12 mouse cellular contexts compared by ENCODE assay signal in the genomic region with DNA sequence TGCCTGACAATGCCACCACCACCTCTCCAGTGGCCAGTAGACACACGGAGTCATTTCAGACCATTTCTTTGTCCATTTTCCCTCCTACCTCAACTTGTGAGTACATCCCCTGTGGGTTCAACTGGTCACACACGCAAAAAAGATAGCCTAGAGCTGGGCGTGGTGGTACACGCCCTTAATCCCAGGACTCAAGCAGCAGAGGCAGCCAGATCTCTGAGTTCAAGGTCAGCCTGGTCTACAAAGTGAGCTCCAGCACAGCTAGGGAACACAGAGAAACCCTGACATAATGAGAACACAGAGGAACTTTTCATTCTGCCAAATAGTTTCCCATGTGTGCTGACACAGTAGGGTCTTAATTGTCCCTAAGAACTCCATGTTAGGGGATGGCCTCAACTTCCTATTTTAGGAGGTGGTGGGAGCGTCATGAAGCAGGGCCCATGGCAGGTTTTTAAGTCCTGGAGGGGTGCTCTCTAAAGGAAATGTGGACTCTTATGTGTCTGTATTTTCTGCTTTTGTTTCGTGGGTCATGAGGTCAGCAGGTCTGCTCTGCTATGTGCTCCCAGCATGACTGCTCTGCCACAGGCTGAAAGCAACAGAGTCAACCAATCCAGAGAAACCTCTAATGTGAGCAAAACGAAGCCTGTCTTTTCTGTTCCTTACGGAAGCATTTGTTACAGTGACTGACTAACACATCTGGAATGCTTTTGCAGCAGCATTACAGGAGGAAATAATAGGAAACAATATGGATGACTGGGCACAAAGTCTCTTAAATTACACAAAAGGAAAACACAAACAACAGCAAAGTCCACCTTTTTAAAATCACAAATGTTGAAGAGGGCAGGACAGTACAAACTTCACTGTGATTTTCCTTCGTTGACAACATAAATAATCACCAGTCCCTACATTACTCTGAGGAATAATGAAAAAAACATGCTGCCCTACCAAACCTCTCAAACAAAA.
A peak's percentile ranks its signal among the peaks of the same experiment; 100 is the strongest.
DNase-seq lines count a peak whose midpoint lies in the region; ATAC-seq lines count a peak whose summit lies in the region.
"Had no signal": no experiment of that assay in that cellular context is flagged by ENCODE, and none has a peak within 500 bp of the region (broad histone marks: within the 10 kb centered on the region; RNA-seq: fewer than 3 reads in every experiment).

No protein-coding gene starts in this region.

- peaks cover 14% of the 10 kb centered on the region for H3K4me1 ChIP-seq in hindbrain, embryonic 12.5 days
- no peaks in the 10 kb centered on the region for H3K4me1 ChIP-seq in hindbrain, embryonic 11.5 days (replicated peaks; ENCODE audit: control insufficient read depth, insufficient read depth, low read length)

- no peak overlapping the region for H3K4me2 ChIP-seq in hindbrain, embryonic 12.5 days (replicated peaks)
- no peak overlapping the region for H3K4me2 ChIP-seq in hindbrain, embryonic 11.5 days (replicated peaks; ENCODE audit: low read depth, low read length)
- H3K4me2 ChIP-seq: heart, embryonic 15.5 days; lung, embryonic 14.5 days; midbrain, embryonic 12.5 days had no signal

- no peaks in the 10 kb centered on the region for H3K9me3 ChIP-seq in hindbrain, embryonic 12.5 days (replicated peaks)
- H3K9me3 ChIP-seq in hindbrain, embryonic 11.5 days (ENCODE audit: control insufficient read depth, low read length): no peaks in the 10 kb centered on the region
- H3K9me3 ChIP-seq: heart, embryonic 15.5 days; midbrain, embryonic 12.5 days had no signal

- H3K9ac ChIP-seq in hindbrain, embryonic 12.5 days: no peak overlapping the region
- H3K9ac ChIP-seq in hindbrain, embryonic 11.5 days (ENCODE audit: low read depth, low read length): no peak overlapping the region
- H3K9ac ChIP-seq: heart, embryonic 15.5 days; lung, embryonic 14.5 days; midbrain, embryonic 12.5 days had no signal

- no peaks in the 10 kb centered on the region for H3K36me3 ChIP-seq in hindbrain, embryonic 12.5 days
- no peaks in the 10 kb centered on the region; the same call in 1 of the 2 replicates for H3K36me3 ChIP-seq in hindbrain, embryonic 11.5 days (ENCODE audit: control insufficient read depth, insufficient read depth, low read length)

- no peaks in the 10 kb centered on the region for H3K27me3 ChIP-seq in hindbrain, embryonic 12.5 days
- no peaks in the 10 kb centered on the region for H3K27me3 ChIP-seq in hindbrain, embryonic 11.5 days (ENCODE audit: control insufficient read depth, insufficient read depth, low read length)
- H3K27me3 ChIP-seq: heart, embryonic 15.5 days; midbrain, embryonic 12.5 days had no signal

- 0 out of 2 replicates have a peak, but pooled peaks have one; percentile 46 for ATAC-seq in hindbrain, embryonic 12.5 days (ENCODE audit: low FRiP score)
- no peak for ATAC-seq in hindbrain, embryonic 11.5 days (ENCODE audit: low FRiP score)
- ATAC-seq: intestine, postnatal 0 days had no signal

- H3K4me3 ChIP-seq in hindbrain, embryonic 12.5 days: no peak overlapping the region
- no peak overlapping the region for H3K4me3 ChIP-seq in hindbrain, embryonic 11.5 days (ENCODE audit: low read depth, low read length)
- H3K4me3 ChIP-seq: heart, embryonic 15.5 days; midbrain, embryonic 12.5 days had no signal

- no peak overlapping the region for H3K27ac ChIP-seq in hindbrain, embryonic 12.5 days
- H3K27ac ChIP-seq in hindbrain, embryonic 11.5 days (ENCODE audit: low read depth, low read length): no peak overlapping the region
- H3K27ac ChIP-seq: heart, embryonic 15.5 days; midbrain, embryonic 12.5 days had no signal

- 46% methylated on average over 9 of the region's 9 CpGs for WGBS in hindbrain, embryonic 12.5 days
- 44% methylated on average over 9 of the region's 9 CpGs for WGBS in hindbrain, embryonic 11.5 days

- no peak for DNase-seq in hindbrain, embryonic 11.5 days (ENCODE audit: low spot score)
- peak; percentile 86 for DNase-seq in R1 (ENCODE audit: low read depth, low spot score)
- DNase-seq in fibroblast of lung, adult 2 months (ENCODE audit: low read depth): peak; percentile 9
- peak; percentile 29 for DNase-seq in neural tube, embryonic 10.5 days (ENCODE audit: extremely low spot score, low spot score)
- no peak for DNase-seq in ovary, postnatal 10 days (ENCODE audit: low spot score)
- no peak for DNase-seq in heart, adult 8-10 months (ENCODE audit: low spot score)
- no peak for DNase-seq in frontal cortex, postnatal 36 days (ENCODE audit: low spot score in 2 of 2)
- DNase-seq: lung, embryonic 14.5 days had no signal

Comparison
In these comparisons a context has a peak if more than half of its experiments do, and no peak if none do; other contexts are left out.
1. DNase-seq: peak in R1 (single experiment), fibroblast of lung, adult 2 months (single experiment) and neural tube, embryonic 10.5 days (single experiment); none in hindbrain, embryonic 11.5 days (single experiment), ovary, postnatal 10 days (single experiment), heart, adult 8-10 months (single experiment) and frontal cortex, postnatal 36 days (0 of 2).